In genomic region chr13:45219671-45220070, GRCm38 (mm10) we compare ENCODE assay signal across 19 mouse cellular contexts.
DNase-seq lines count a peak whose midpoint lies in the region; ATAC-seq and TF ChIP-seq lines count a peak whose summit lies in the region.
"Had no signal": no experiment of that assay in that cellular context is flagged by ENCODE, and none has a peak within 500 bp of the region (broad histone marks: within the 10 kb centered on the region; RNA-seq: fewer than 3 reads in every experiment).

No protein-coding gene starts in this region.

- H3K4me2 ChIP-seq in midbrain, embryonic 11.5 days = no peak overlapping the region
- H3K4me2 ChIP-seq in midbrain, postnatal 0 days (ENCODE audit: low read depth, low read length, poor library complexity, severe bottlenecking) = no peak overlapping the region

- TF ChIP-seq CTCF in midbrain, postnatal 0 days (IDR thresholded peaks at IDR 0.05) = no peak

- no peak overlapping the region for H3K9ac ChIP-seq in midbrain, embryonic 11.5 days (ENCODE audit: low read length)
- no peak overlapping the region for H3K9ac ChIP-seq in midbrain, postnatal 0 days (replicated peaks; ENCODE audit: low read length, poor library complexity, severe bottlenecking)

- no peak overlapping the region for H3K4me3 ChIP-seq in midbrain, embryonic 11.5 days (ENCODE audit: low read depth, low read length)
- H3K4me3 ChIP-seq in midbrain, postnatal 0 days (ENCODE audit: low read depth, low read length) = no peak overlapping the region

- peak; percentile 55 for DNase-seq in heart, adult 11 months
- no peak for DNase-seq in heart, postnatal 14 days
- peak; percentile 71 for DNase-seq in midbrain, embryonic 11.5 days (ENCODE audit: low spot score, missing footprints)
- no peak for DNase-seq in midbrain, postnatal 0 days (ENCODE audit: low spot score)
- DNase-seq: adrenal gland, adult 2 months; adrenal gland, adult 8-10 months; adrenal gland, postnatal 10 days; adrenal gland, postnatal 14 days; adrenal gland, postnatal 25 days; adrenal gland, postnatal 36 days; B cell, adult 2 months; cerebellum, adult 11 months; cerebellum, adult 11-12 months; cerebellum, adult 18-20 months had no signal

- no peaks in the 10 kb centered on the region for H3K27me3 ChIP-seq in midbrain, embryonic 11.5 days (ENCODE audit: control insufficient read depth, insufficient read depth, low read length)
- H3K27me3 ChIP-seq in midbrain, postnatal 0 days (ENCODE audit: insufficient read depth, low read length) = no peaks in the 10 kb centered on the region
- H3K27me3 ChIP-seq: CH12.LX had no signal

- H3K9me3 ChIP-seq in midbrain, embryonic 11.5 days (ENCODE audit: control insufficient read depth, low read length) = no peaks in the 10 kb centered on the region
- no peaks in the 10 kb centered on the region for H3K9me3 ChIP-seq in midbrain, postnatal 0 days (ENCODE audit: low read length)
- H3K9me3 ChIP-seq: G1E had no signal

- no peaks in the 10 kb centered on the region for H3K36me3 ChIP-seq in midbrain, embryonic 11.5 days (ENCODE audit: control insufficient read depth, insufficient read depth, low read length)
- H3K36me3 ChIP-seq in midbrain, postnatal 0 days (ENCODE audit: insufficient read depth, low read length) = no peaks in the 10 kb centered on the region
- H3K36me3 ChIP-seq: G1E had no signal

- WGBS in midbrain, embryonic 11.5 days = 75% methylated on average over 3 of the region's 3 CpGs
- WGBS in midbrain, postnatal 0 days = 58% methylated on average over 3 of the region's 3 CpGs

- H3K27ac ChIP-seq in midbrain, embryonic 11.5 days (ENCODE audit: low read depth, low read length) = no peak overlapping the region
- no peak overlapping the region for H3K27ac ChIP-seq in midbrain, postnatal 0 days (ENCODE audit: low read depth, low read length)

- ATAC-seq in midbrain, embryonic 11.5 days (ENCODE audit: low FRiP score) = no peak
- no peak for ATAC-seq in midbrain, postnatal 0 days (ENCODE audit: low FRiP score)
- ATAC-seq: activated CD4-positive, CD25-positive, alpha-beta regulatory T cell, adult 4 months; CD4-positive, CD25-positive, alpha-beta regulatory T cell, adult 4 months; Patski had no signal

- intact Hi-C loops in heart, postnatal 14 days (cut with DNase I) = no loop called here

- H3K4me1 ChIP-seq in midbrain, embryonic 11.5 days (ENCODE audit: control insufficient read depth, insufficient read depth, low read length) = no peaks in the 10 kb centered on the region
- H3K4me1 ChIP-seq in midbrain, postnatal 0 days (ENCODE audit: insufficient read depth, low read length) = no peaks in the 10 kb centered on the region

Comparison
In these comparisons a context has a peak if more than half of its experiments do, and no peak if none do; other contexts are left out.
1. DNase-seq: peak in heart, adult 11 months (single experiment) and midbrain, embryonic 11.5 days (single experiment); none in heart, postnatal 14 days (0 of 2) and midbrain, postnatal 0 days (single experiment).